Mouse (Mus musculus): Measurements from ENCODE around the gene Rps26.

DNA sequence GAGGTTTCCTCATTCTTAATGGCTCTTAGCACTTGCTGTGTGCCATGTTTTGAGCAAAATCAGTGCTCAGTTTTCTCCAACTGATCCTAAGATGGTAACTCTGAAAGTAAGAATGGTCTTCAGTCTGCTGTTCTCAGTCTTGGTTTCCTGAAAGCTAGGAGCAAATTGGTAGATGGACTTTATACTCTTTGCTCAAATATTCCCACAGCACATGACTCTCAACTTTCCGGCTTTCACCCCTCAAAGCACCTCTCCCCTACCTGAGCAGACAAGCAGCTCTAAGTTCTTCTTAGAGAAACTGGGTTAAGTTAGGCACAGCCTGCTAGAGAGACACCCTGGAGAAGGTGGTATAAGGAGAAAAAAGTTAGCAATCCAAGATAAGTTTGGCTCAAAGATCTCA is 30.2 kb upstream of the Rps26 start:
- TF ChIP-seq CTCF (conservative IDR thresholded peaks at IDR 0.05; ENCODE audit: insufficient read depth, insufficient read length, low read depth, low read length) (no peak), POLR2A (IDR thresholded peaks at IDR 0.05; ENCODE audit: low read depth, low read length) (no peak)
